Mouse (Mus musculus) small intestine, adult 2 months (tissue): ENCODE measurements around the gene Zfp628.
A peak's percentile ranks its signal among the peaks of the same experiment; 100 is the strongest.

Experiments
- CTCF ChIP-seq: fragments of 200-500 bp; IDR thresholded peaks from 2 replicates; pipeline ENCODE4 v1.5.1; 2012; ENCODE audit warnings: low read depth, mild to moderate bottlenecking, control low read depth, inconsistent platforms, low read length, moderate library complexity, mixed read lengths; ENCODE audit not compliant: insufficient replicate concordance, insufficient read length; ENCODE audit errors: extremely low read depth
- POLR2A ChIP-seq: fragments of 200-500 bp; IDR thresholded peaks from 2 replicates; pipeline ENCODE4 v1.6.1; 2012; ENCODE audit warnings: low read depth, mild to moderate bottlenecking, control low read depth, inconsistent platforms, low read length, moderate library complexity

DNA sequence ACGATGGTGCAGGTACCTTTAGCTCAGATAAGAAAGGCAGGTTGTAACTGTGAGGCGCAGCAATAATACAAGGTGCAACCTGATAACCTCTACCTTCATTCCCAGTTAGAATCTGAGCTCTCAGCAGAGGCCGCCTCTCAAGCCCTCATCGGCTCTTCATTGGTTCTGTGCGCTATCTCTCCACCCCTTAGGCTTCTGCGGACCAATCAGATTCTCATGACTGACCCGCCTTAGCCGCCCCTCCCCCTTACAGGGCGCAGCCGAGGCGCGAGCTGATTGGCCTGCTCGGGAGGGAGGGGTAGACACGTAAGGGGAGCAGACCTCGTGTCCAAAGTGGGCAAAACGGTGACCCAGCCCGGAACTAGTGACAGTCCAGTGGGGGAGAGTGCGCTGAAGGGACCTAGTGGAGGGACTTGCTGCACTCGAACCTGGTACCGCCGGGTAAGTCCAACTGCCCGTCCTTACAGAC lies 38.2 kb upstream of the Zfp628 start, which contains the start of gene Isoc2a:
- TF ChIP-seq CTCF (no peak), POLR2A (peak; percentile 96)
